Mouse (Mus musculus): ENCODE data around the gene Lypd6b. TPM values are rescaled to one million over a fixed set of nuclear protein-coding genes. Genes with fewer than 3 reads are reported as not detected.

Gene Lypd6b
- polyA plus RNA-seq, 1 experiment: 14.2 TPM

DNA sequence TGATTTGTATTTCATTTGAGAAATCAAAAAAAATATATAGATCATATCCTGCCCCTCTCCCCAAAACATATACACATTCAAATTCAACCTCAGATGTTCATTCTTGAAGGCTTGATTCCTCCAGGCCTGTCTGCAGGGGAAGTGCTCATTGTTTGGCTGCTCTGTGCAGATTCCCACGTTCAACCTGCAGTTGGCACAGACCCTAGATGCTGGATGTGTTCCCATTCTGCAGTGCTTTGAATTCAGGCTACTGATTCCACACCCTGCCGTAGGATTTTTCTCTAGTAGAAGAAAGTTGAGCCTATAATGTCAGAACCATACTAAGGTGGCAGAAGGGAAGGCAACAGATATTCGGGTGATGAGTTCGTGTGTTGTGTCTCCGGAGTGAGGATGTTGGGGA, 195.5 kb downstream of the Lypd6b start:
- no peak overlapping the region for H3K4me3 ChIP-seq (ENCODE audit: insufficient read depth, low read length)
- no peak for TF ChIP-seq POLR2A (IDR thresholded peaks at IDR 0.05; ENCODE audit: extremely low read depth, insufficient read depth, low read length)
- no peak for TF ChIP-seq CTCF (IDR thresholded peaks at IDR 0.05; ENCODE audit: extremely low read depth, insufficient read depth, low read length)
- no peak overlapping the region for H3K27ac ChIP-seq (ENCODE audit: insufficient read depth, low read length)
- 0 out of 2 replicates have a peak, but pooled peaks cover 2% of the 10 kb centered on the region for H3K4me1 ChIP-seq (ENCODE audit: control insufficient read depth, insufficient read depth, low read length)

DNA sequence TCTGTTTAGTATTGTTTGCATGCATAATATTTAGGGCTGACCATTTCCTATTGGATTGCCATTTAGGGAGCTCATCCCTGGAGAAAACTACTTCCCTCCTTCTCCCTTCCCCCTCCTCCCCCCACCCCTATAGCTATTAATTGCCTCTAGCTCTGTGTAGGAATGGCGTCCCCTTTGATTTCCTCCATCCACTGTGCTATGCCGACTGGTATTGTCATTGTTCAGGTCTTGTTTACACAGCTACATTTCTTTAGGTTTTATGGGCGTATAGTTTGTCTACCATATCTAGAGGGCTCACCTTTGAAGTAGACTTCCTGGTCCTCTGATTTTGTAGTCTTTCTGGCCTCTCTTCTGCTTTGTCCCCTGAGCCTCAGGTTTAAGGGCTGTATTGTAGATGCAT, 197.3 kb downstream of the Lypd6b start:
- no peak for TF ChIP-seq POLR2A (IDR thresholded peaks at IDR 0.05; ENCODE audit: extremely low read depth, insufficient read depth, low read length)
- TF ChIP-seq CTCF (IDR thresholded peaks at IDR 0.05; ENCODE audit: extremely low read depth, insufficient read depth, low read length): no peak
- no peak overlapping the region for H3K27ac ChIP-seq (ENCODE audit: insufficient read depth, low read length)
- H3K4me3 ChIP-seq (ENCODE audit: insufficient read depth, low read length): no peak overlapping the region
- 0 out of 2 replicates have a peak, but pooled peaks cover 2% of the 10 kb centered on the region for H3K4me1 ChIP-seq (ENCODE audit: control insufficient read depth, insufficient read depth, low read length)

DNA sequence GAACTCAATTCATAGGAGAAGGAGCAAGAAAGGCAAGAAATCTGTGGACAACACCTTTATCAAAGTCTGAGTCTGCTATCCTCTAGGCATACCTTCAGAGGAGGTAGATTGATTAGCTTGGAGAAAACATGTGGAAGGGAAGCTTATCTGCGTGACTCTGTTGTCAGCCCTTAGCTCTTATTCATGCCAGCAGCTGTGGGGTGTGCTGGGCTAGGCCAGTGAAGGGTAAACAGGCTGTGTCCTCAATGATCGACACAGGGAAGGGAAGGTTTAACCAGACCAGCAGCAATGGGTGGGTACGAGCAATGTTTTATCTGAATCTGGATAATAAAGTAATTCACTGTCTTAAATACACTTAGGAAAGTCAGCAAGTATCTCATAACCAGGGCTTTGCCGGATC, 208.4 kb downstream of the Lypd6b start:
- H3K4me3 ChIP-seq (ENCODE audit: insufficient read depth, low read length): no peak overlapping the region
- TF ChIP-seq CTCF (IDR thresholded peaks at IDR 0.05; ENCODE audit: extremely low read depth, insufficient read depth, low read length): no peak
- TF ChIP-seq POLR2A (IDR thresholded peaks at IDR 0.05; ENCODE audit: extremely low read depth, insufficient read depth, low read length): no peak
- no peak overlapping the region for H3K27ac ChIP-seq (ENCODE audit: insufficient read depth, low read length)
- no peaks in the 10 kb centered on the region; the same call in 1 of the 2 replicates for H3K4me1 ChIP-seq (ENCODE audit: control insufficient read depth, insufficient read depth, low read length)

- 0 out of 2 replicates have a peak overlapping the region, but pooled peaks have one; percentile 35 for H3K27ac ChIP-seq (ENCODE audit: insufficient read depth, low read length)
- TF ChIP-seq POLR2A (IDR thresholded peaks at IDR 0.05; ENCODE audit: extremely low read depth, insufficient read depth, low read length): no peak
- no peak for TF ChIP-seq CTCF (IDR thresholded peaks at IDR 0.05; ENCODE audit: extremely low read depth, insufficient read depth, low read length)
- H3K4me1 ChIP-seq (ENCODE audit: control insufficient read depth, insufficient read depth, low read length): no peaks in the 10 kb centered on the region; the same call in 1 of the 2 replicates
- H3K4me3 ChIP-seq (ENCODE audit: insufficient read depth, low read length): no peak overlapping the region
These were observed 209.7 kb downstream of the Lypd6b start for GRCm38 (mm10) chr2:49997216-49997615.

Other genes starting within 250 kb of the Lypd6b start
- 408 and 495 TPM in 2 replicates for gene Kif5c, start 168.4 kb upstream of the Lypd6b start, polyA plus RNA-seq (2012; rRNA removed)

Data from cortical plate, adult 2 months (tissue).